Mouse (Mus musculus) heart, embryonic 16.5 days (tissue): ENCODE data around the gene Sema6d. TPM values are rescaled to one million over a fixed set of nuclear protein-coding genes. Genes with fewer than 3 reads are reported as not detected.

ENCODE experiments used
- ATAC-seq: fragments of 200-750 bp; cut with Nextera tagmentation; replicated peaks from 2 replicates; pipeline ENCODE4 v1.8.0; 2017; ENCODE audit warnings: moderate number of reproducible peaks; ENCODE audit not compliant: insufficient read depth, low FRiP score; ENCODE audit errors: extremely low read depth
- H3K27ac ChIP-seq: fragments of 300-500 bp; sonication (generic); 2 replicates; pipeline ENCODE4 v1.5.1; 2014; ENCODE audit warnings: mild to moderate bottlenecking, low read length, control low read depth, moderate library complexity
- H3K27me3 ChIP-seq: fragments of 300-500 bp; sonication (generic); 2 replicates; pipeline ENCODE4 v1.6.1; 2014; ENCODE audit warnings: low read length, mixed read lengths; ENCODE audit not compliant: control insufficient read depth, insufficient read depth
- H3K36me3 ChIP-seq: fragments of 300-500 bp; sonication (generic); 2 replicates; pipeline ENCODE4 v1.6.1; 2014; ENCODE audit not compliant: control insufficient read depth, insufficient read depth
- H3K4me1 ChIP-seq: fragments of 300-500 bp; sonication (generic); 2 replicates; pipeline ENCODE4 v1.6.1; 2014; ENCODE audit warnings: low read length, mixed read lengths; ENCODE audit not compliant: control insufficient read depth, insufficient read depth
- H3K4me2 ChIP-seq: fragments of 300-500 bp; sonication (generic); 2 replicates; pipeline ENCODE4 v1.6.1; 2014; ENCODE audit warnings: low read depth, mild to moderate bottlenecking, control low read depth, low read length
- H3K4me3 ChIP-seq: fragments of 300-500 bp; sonication (generic); 2 replicates; pipeline ENCODE4 v1.5.1; 2014; ENCODE audit warnings: mild to moderate bottlenecking, control low read depth, low read length
- H3K9ac ChIP-seq: fragments of 300-500 bp; sonication (generic); 2 replicates; pipeline ENCODE4 v1.6.1; 2014; ENCODE audit warnings: low read length, control low read depth
- H3K9me3 ChIP-seq: fragments of 300-500 bp; sonication (generic); replicated peaks from 2 replicates; pipeline ENCODE4 v1.6.1; 2016; ENCODE audit warnings: low read length; ENCODE audit not compliant: control insufficient read depth
- WGBS: fragments of 180-500 bp; shearing (Covaris S2); extraction: QIAGEN DNeasy Blood & Tissue Kit; methylation state at CpG from one replicate; pipeline ENCODE4 v1.1.7; 2014; 5-methylcytosine and 5-hydroxymethylcytosine counted together
- polyA plus RNA-seq: library from polyadenylated mRNA; unstranded; fragments of >200 nt; fragmentation: Nextera tagmentation; extraction: Ambion mirVana; gene quantifications from 2 replicates; pipeline ENCODE4 v1.2.1, GENCODE M21; 2015

Sema6d gene
- polyA plus RNA-seq, 1 experiment from 2014 or later: 17.8 TPM

GRCm38 (mm10) chr2:124456999-124457398, 367.2 kb downstream of the Sema6d start:
- Histone ChIP-seq H3K4me3 (no peak overlapping the region), H3K9ac (no peak overlapping the region), H3K4me2 (no peak overlapping the region), H3K9me3 (no peaks in the 10 kb centered on the region), H3K4me1 (peaks cover 14% of the 10 kb centered on the region), H3K27me3 (no peaks in the 10 kb centered on the region), H3K36me3 (no peaks in the 10 kb centered on the region), H3K27ac (no peak overlapping the region)
- no peak for ATAC-seq
- WGBS: 87% methylated on average over 4 of the region's 4 CpGs

GRCm38 (mm10) chr2:124458028-124458427, 368.3 kb downstream of the Sema6d start:
- no peaks in the 10 kb centered on the region for H3K36me3 ChIP-seq
- ATAC-seq: no peak
- WGBS: 78% methylated on average over 2 of the region's 2 CpGs
- H3K27me3 ChIP-seq: no peaks in the 10 kb centered on the region
- H3K4me3 ChIP-seq: no peak overlapping the region
- no peak overlapping the region for H3K9ac ChIP-seq
- peaks cover 14% of the 10 kb centered on the region for H3K4me1 ChIP-seq
- no peaks in the 10 kb centered on the region for H3K9me3 ChIP-seq
- no peak overlapping the region for H3K4me2 ChIP-seq
- no peak overlapping the region for H3K27ac ChIP-seq

- Histone ChIP-seq H3K4me2 (no peak overlapping the region), H3K4me1 (peaks cover 21% of the 10 kb centered on the region), H3K27me3 (no peaks in the 10 kb centered on the region), H3K4me3 (no peak overlapping the region), H3K9me3 (no peaks in the 10 kb centered on the region), H3K36me3 (no peaks in the 10 kb centered on the region), H3K27ac (peak overlapping the region; percentile 74), H3K9ac (no peak overlapping the region)
- ATAC-seq: peak; percentile 77
- 10% methylated on average over 2 of the region's 2 CpGs for WGBS
Measured at GRCm38 (mm10) chr2:124460956-124461355, 371.2 kb downstream of the Sema6d start.

- H3K36me3 ChIP-seq: no peaks in the 10 kb centered on the region
- no peak overlapping the region for H3K4me2 ChIP-seq
- no peaks in the 10 kb centered on the region for H3K9me3 ChIP-seq
- H3K9ac ChIP-seq: no peak overlapping the region
- no peak overlapping the region for H3K4me3 ChIP-seq
- H3K27me3 ChIP-seq: no peaks in the 10 kb centered on the region
- WGBS: 15% methylated on average over 3 of the region's 3 CpGs
- ATAC-seq: peak; percentile 42; the same call in 1 of the 2 replicates
- peaks cover 24% of the 10 kb centered on the region for H3K4me1 ChIP-seq
- peak overlapping the region; percentile 74 for H3K27ac ChIP-seq
Measured at GRCm38 (mm10) chr2:124461378-124461851, 371.6 kb downstream of the Sema6d start.

GRCm38 (mm10) chr2:124465004-124465946, 375.5 kb downstream of the Sema6d start:
- no peak for ATAC-seq
- Histone ChIP-seq H3K27me3 (no peaks in the 10 kb centered on the region), H3K4me1 (peaks cover 39% of the 10 kb centered on the region), H3K9ac (no peak overlapping the region), H3K27ac (no peak overlapping the region), H3K4me2 (no peak overlapping the region), H3K36me3 (no peaks in the 10 kb centered on the region), H3K4me3 (no peak overlapping the region), H3K9me3 (no peaks in the 10 kb centered on the region)
- 73% methylated on average over 8 of the region's 8 CpGs for WGBS

GRCm38 (mm10) chr2:124467429-124467828, 377.7 kb downstream of the Sema6d start:
- Histone ChIP-seq H3K27me3 (no peaks in the 10 kb centered on the region), H3K27ac (peak overlapping the region; percentile 44; the same call in 1 of the 2 replicates), H3K9me3 (no peaks in the 10 kb centered on the region), H3K9ac (no peak overlapping the region), H3K36me3 (no peaks in the 10 kb centered on the region), H3K4me3 (no peak overlapping the region), H3K4me2 (no peak overlapping the region), H3K4me1 (peaks cover 25% of the 10 kb centered on the region)
- ATAC-seq: peak; percentile 70
- 33% methylated on average over 1 of the region's 1 CpGs for WGBS

- Histone ChIP-seq H3K9ac (no peak overlapping the region), H3K36me3 (no peaks in the 10 kb centered on the region), H3K27me3 (no peaks in the 10 kb centered on the region), H3K4me2 (no peak overlapping the region), H3K4me3 (no peak overlapping the region), H3K4me1 (peaks cover 21% of the 10 kb centered on the region), H3K27ac (no peak overlapping the region), H3K9me3 (no peaks in the 10 kb centered on the region)
- 60% methylated on average over 10 of the region's 10 CpGs for WGBS
- no peak for ATAC-seq
Measured at GRCm38 (mm10) chr2:124470346-124471042, 380.7 kb downstream of the Sema6d start.

- WGBS: 70% methylated on average over 6 of the region's 6 CpGs
- Histone ChIP-seq H3K4me2 (no peak overlapping the region), H3K4me3 (no peak overlapping the region), H3K9ac (no peak overlapping the region), H3K36me3 (no peaks in the 10 kb centered on the region), H3K9me3 (no peaks in the 10 kb centered on the region), H3K27ac (no peak overlapping the region), H3K4me1 (peaks cover 5% of the 10 kb centered on the region), H3K27me3 (no peaks in the 10 kb centered on the region)
- ATAC-seq: no peak
Measured at GRCm38 (mm10) chr2:124472674-124473507, 383.1 kb downstream of the Sema6d start.
